Mouse (Mus musculus): Measurements from ENCODE around the gene Slc22a29.
"Not testable (repeated sequence)": the region's sequence is repeated elsewhere in the genome, so short reads cannot be mapped to it uniquely, and the experiment has no call there.

Gene Slc22a29

DNA sequence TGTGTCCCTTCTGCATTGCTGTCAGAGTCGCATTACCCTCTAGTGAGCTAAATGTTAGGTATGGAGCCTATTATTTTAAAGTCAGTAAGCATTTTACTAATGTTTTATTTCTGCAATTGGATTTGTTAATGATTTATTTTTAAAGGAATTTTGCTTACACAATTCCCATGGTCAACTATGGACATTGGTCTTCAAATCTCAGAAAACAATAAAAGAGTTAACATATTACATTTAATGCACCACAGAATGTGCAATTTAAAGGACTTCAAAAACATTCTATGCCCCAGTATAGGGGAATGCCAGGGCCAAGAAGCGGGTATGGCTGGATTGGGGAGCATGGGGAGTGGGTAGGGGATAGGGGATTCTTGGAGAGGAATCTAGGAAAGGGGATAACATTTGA is at the start of gene Slc22a29:
Gene Slc22a29, minus strand, starts transcription at position 101 of the 400 bp plus-strand sequence.
- no peak for DNase-seq

DNA sequence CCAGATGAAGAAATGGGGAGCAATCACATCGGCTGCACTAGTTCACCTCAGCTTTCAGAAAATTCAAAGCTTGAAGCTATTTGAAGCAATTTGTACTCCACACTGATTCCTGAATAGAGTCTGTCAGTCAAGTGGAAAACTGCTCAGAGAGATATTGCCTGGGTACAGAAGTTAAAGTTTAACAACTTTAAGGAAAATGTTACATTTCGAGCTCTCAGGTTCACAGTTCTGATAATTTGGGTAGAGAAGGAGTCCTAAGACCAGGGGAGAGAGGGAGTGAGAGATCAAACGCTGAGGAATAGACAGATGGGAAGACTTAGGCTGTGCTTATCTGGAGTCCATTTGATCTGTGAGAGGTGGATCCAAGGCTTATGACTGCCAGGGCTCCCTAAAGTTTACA is 46.6 kb upstream of the Slc22a29 start:
- DNase-seq = no peak

DNA sequence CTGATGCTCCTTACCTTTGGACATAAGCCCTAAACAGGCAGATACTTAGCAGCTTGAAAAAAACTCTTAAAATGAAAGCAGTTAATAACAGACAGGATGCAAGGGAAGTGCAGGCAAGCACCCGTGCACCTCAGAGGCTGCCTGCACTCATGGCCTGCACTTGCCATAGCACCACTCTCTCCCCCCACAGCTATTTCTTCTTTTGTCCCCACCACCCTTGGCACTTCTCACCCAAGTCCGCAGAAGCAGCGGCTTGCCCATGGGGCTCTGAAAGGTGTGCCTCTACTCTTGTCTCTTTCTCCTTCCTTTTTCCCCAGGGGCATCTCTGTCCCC is 34.0 kb upstream of the Slc22a29 start:
- peak in 1 of 2 experiments; percentile 1 for DNase-seq

DNA sequence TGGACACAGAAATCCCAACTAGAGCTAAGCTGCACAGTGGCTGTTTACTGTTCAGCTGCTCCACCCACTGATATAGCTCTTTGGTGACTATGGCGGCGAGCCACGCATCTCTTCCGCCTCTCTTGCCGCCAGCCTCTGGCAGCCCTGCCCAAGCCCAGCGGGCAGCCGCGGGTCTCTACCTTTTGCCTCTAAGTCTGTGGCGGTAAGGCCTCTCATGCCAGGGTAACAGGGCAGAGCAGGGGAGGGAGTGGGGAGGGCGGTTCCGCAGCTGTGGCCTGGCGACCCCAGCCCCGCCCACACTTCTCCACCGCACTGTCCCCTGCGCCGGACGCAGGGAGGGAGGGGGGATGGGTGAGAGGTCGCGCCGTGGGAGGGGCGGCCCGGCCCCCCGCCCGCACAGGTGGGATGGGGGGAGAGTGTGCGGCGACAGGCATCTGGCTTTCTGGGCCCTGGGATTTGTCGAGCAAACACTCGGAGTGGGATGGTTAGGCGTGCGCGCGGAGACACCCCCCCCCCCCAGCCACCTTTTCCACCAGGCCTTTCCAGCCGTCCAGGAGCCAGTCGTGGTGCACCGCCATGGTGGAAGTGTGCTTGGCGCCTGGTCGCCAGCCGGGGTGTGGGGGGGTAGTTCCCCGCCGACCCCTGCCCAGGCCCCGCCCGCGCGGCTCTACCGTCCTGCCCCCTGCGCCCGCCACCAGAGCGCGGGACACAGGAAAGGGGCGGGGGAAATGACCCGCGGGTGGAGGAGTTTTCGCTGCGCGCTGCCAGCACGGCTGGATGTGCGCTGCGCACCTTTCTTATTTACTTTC is 33.4 kb upstream of the Slc22a29 start:
- peak; percentile 18 to 19 for DNase-seq

DNA sequence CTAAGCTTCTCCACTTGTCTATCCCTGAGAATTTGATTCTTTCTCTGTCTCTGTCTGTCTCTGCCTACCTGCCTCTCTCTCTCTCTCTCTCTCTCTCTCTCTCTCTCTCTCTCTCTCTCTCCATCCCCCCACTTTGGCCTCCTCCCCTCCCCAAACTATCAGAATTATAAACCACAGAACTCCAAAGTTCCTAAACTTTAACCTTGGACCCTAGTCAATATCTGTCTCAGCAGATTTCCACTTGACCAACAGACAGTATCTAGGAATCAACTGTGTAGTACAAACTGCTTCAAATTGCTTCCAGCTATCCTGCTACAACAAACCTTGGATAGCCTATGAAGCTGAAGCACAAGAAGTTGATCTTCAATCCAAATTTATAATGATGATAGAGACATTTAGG is 10.2 kb upstream of the Slc22a29 start:
- DNase-seq = no peak

DNA sequence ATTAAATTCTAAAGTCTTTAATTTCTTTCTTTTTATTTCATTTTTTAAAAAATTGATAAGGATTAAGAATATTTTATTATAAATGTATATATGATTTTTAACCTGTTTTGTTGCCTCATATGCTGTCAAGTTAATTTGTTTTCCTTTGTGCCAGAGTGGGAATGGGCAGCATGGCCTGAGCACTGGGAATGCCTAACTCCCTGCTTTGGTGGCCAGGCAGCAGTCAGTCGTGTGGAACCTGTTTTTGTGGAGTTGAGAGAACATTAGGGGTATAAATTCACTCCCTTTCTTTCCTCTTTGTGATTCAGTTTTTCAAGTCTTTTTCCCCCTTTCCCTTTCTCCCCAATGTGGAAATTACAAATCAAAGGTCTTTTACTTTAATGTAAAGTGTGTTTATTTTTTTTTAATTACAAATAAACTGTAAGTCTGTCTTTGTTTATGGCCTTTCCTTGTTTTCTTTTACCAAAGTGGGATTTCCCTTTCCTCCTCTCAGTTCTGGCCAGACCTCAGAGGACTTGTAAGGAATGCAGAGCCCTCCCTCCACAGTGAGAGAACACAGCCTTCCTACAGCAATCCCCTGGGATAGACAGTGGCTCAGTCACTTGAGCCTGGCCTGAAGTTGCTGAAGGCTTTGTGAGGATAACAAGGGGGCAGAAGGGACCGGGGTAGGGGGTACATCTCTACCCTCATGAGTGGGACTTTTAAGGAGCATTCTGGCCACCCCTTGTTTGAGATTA is 69.7 kb downstream of the Slc22a29 start:
- no peak for DNase-seq

DNA sequence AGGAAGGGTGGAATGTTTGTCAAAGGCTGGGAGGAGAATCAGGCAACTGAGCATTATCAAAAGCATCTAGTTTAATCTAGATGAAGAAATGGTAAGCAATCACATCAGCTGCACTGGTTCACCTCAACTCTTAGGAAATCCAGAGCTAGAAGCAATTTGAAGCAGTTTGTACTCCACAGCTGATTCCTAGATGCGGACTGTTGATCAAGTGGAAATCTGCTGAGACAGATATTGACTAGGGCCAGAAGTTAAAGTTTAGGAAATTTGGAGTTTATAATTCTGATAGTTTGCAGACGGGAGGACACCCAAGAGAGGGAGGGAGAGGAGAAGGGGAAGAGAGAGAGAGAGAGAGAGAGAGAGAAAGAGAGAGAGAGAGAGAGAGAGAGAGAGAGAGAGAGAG is 76.0 kb downstream of the Slc22a29 start:
- DNase-seq = not testable (repeated sequence)

DNA sequence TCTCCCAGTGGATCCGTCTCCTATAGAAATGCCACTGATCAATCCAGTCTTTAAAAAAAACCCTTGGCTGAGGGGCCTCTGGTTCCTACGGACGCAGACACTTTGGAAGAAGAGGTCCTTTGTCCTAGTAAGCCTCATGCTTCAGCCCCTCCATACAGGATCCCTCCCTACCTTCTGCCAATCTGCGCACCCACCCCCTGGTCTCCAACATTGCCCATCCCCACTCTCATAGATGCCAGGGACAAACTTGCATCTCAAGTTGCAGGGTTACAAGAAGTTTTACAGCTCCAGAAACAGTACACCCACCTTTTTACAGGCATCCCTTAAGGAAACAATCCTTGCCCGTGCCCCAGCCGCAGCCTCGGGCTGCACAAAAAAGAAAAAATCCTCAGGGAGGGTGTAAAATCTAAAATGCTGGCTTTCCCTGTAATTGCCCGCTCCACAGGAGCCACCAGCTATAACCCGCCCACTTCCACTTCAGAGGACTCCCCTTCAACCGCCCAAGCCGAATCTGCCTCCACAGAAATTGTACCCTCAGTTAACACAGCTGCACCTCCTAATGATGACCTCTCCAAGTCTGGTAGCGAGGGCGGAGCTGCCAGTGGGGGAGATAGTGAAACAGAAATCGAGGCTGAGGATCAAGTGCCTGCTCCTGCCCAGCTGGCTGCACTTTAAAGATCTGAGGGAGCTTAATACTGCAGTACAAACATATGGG is 84.4 kb downstream of the Slc22a29 start:
- DNase-seq = not testable (repeated sequence)

DNA sequence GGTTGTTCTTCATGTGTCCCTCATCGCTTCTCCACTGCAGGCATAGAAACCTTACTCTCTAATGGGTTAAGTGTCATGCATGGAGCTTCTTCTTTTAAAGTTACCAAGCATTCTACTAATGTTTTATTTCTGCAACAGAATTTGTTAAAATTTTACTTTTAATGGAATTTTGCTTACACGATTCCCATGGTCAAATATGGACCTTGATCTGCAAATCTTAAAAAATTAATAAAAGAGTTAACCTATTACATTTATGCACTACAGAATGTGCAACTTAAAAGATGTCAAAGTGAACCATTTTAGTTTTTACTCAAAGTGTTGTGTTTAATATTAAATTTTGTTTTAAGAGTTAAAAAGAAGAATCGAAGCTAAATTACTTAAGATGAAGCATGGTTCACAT is 86.8 kb downstream of the Slc22a29 start, which contains the start of gene Slc22a28:
Gene Slc22a28, minus strand, starts transcription at position 102 of the 400 bp plus-strand sequence.
- DNase-seq = not testable (repeated sequence)

All from cerebellum, postnatal 36 days (tissue).